Comparison of ENCODE assay signal across 10 mouse cellular contexts in the genomic region with DNA sequence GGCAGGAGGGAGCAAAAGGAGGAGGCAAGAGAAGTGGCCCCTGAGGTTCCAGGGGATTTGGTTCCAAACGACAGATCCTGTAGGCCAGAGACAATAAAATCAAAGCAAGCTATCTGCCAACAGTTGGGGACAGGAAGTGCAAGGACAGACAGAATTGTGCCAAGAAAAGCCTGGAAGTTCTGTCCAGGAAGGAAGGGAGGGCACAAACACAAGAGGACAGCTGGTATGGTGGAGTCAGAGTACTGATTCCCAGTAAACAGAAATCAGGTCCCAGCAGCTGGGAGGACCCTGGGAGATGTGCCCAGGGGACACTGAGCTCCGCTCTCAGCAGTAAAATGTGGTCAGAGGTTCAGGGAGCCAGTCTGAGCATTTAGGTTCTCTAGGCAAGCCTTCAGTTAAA. TPM values are rescaled to one million over a fixed set of nuclear protein-coding genes. Genes with fewer than 3 reads are reported as not detected.
DNase-seq lines count a peak whose midpoint lies in the region; ATAC-seq lines count a peak whose summit lies in the region.
"Had no signal": no experiment of that assay in that cellular context is flagged by ENCODE, and none has a peak within 500 bp of the region (broad histone marks: within the 10 kb centered on the region; RNA-seq: fewer than 3 reads in every experiment).

No protein-coding gene starts in this region.

- DNase-seq in adrenal gland, adult 8-10 months, result peak; percentile 18
- no peak for DNase-seq in adrenal gland, postnatal 25 days
- DNase-seq in adrenal gland, postnatal 14 days, result peak; percentile 48
- peak; percentile 56 to 66 for DNase-seq in heart, adult 9 months (ENCODE audit: low spot score in 2 of 2)
- DNase-seq in kidney, postnatal 14 days, result peak; percentile 65
- DNase-seq in thymus, postnatal 4 days, result no peak
- DNase-seq in neural tube, embryonic 10.5 days (ENCODE audit: extremely low spot score, low spot score), result no peak
- DNase-seq: layer of hippocampus, adult 9-11 months had no signal

- no peak for ATAC-seq in monocyte, adult 5-6 weeks (replicated peaks; ENCODE audit: insufficient number of reproducible peaks, low FRiP score, low TSS enrichment, poor library complexity, severe bottlenecking)
- ATAC-seq: Patski had no signal

RNA-seq across cellular contexts. Expression of gene Galnt18, which starts 38.2 kb away (rescaled TPM):
- 10 to 100 TPM; 15.8 to 23.0 (median 20.3) TPM for total RNA-seq in adrenal gland, adult 8-10 months (2022)
- total RNA-seq in adrenal gland, postnatal 25 days (2021), result 15.8 and 16.9 TPM in 2 replicates
- total RNA-seq in adrenal gland, postnatal 14 days (2021), result 18.4 and 24.1 TPM in 2 replicates
- not detected in 3 replicates for total RNA-seq in monocyte, adult 5-6 weeks (2017)

Comparison
In these comparisons a context has a peak if more than half of its experiments do, and no peak if none do; other contexts are left out.
1. DNase-seq: peak in adrenal gland, adult 8-10 months (single experiment), adrenal gland, postnatal 14 days (single experiment), heart, adult 9 months (2 of 2) and kidney, postnatal 14 days (single experiment); none in adrenal gland, postnatal 25 days (single experiment), thymus, postnatal 4 days (single experiment) and neural tube, embryonic 10.5 days (single experiment).
2. RNA of gene Galnt18, which starts 38.2 kb away (total RNA-seq): 15.8 to 23.0 TPM in adrenal gland, adult 8-10 months, 18.4 to 24.1 TPM in adrenal gland, postnatal 14 days and 15.8 to 16.9 TPM in adrenal gland, postnatal 25 days; not detected in monocyte, adult 5-6 weeks; every median in the first group is over 10 times any median in the second.